Mouse (Mus musculus) kidney, adult 2 months (tissue): Measurements from ENCODE around the gene Tenm4. TPM values are rescaled to one million over a fixed set of nuclear protein-coding genes. Genes with fewer than 3 reads are reported as not detected.

Source experiments
- DNase-seq: peaks from one replicate; pipeline ENCODE4 v3.0.0; 2021
- H3K27ac ChIP-seq: fragments of 200-500 bp; 2 replicates; pipeline ENCODE4 v1.5.1; 2012; ENCODE audit warnings: low read depth, low read length, control low read depth, inconsistent platforms; ENCODE audit not compliant: insufficient read depth
- H3K27me3 ChIP-seq: fragments of 200-500 bp; replicated peaks from 2 replicates; pipeline ENCODE4 v1.6.1; 2012; ENCODE audit warnings: mild to moderate bottlenecking, moderate library complexity, low read length, inconsistent platforms; ENCODE audit not compliant: control insufficient read depth, insufficient read depth
- H3K36me3 ChIP-seq: fragments of 200-500 bp; 2 replicates; pipeline ENCODE4 v1.6.1; 2012; ENCODE audit warnings: mild to moderate bottlenecking, moderate library complexity, low read length, inconsistent platforms; ENCODE audit not compliant: control insufficient read depth, insufficient read depth
- H3K4me1 ChIP-seq: fragments of 200-500 bp; 2 replicates; pipeline ENCODE4 v1.6.1; 2011; ENCODE audit warnings: low read length; ENCODE audit not compliant: control insufficient read depth, insufficient read depth
- H3K4me3 ChIP-seq: fragments of 200-500 bp; 2 replicates; pipeline ENCODE4 v1.5.1; 2011; ENCODE audit warnings: mild to moderate bottlenecking, low read depth, low read length, control low read depth; ENCODE audit not compliant: insufficient read depth
- CTCF ChIP-seq: fragments of 200-500 bp; conservative IDR thresholded peaks from 2 replicates; pipeline ENCODE4 v1.5.1; 2011; ENCODE audit warnings: low read depth, mild to moderate bottlenecking, control low read depth, low read length, moderate library complexity, mixed read lengths; ENCODE audit not compliant: insufficient read depth, insufficient read length
- POLR2A ChIP-seq: fragments of 200-500 bp; IDR thresholded peaks from one replicate; pipeline ENCODE4 v1.6.1; 2011; ENCODE audit warnings: low read depth, low read length, control low read depth
- WGBS: fragments of 180-500 bp; shearing (Covaris S2); methylation state at CpG from one replicate; pipeline ENCODE4 v1.1.7; 2018; 5-methylcytosine and 5-hydroxymethylcytosine counted together
- polyA plus RNA-seq: library from polyadenylated mRNA; depleted of rRNA; stranded (reverse); fragments of >200 nt; gene quantifications from 2 replicates; pipeline ENCODE4 v1.2.3, GENCODE M21; 2012

Gene Tenm4
- polyA plus RNA-seq, 1 experiment: 3.3 TPM

- 63% methylated on average over 3 of the region's 3 CpGs for WGBS
- Histone ChIP-seq H3K36me3 (no peaks in the 10 kb centered on the region), H3K4me1 (no peaks in the 10 kb centered on the region), H3K4me3 (no peak overlapping the region), H3K27ac (no peak overlapping the region), H3K27me3 (no peaks in the 10 kb centered on the region)
- DNase-seq: no peak
- TF ChIP-seq POLR2A: no peak
- no peak for TF ChIP-seq CTCF
These were observed 130.8 kb downstream of the Tenm4 start for GRCm38 (mm10) chr7:96301813-96302212.

DNA sequence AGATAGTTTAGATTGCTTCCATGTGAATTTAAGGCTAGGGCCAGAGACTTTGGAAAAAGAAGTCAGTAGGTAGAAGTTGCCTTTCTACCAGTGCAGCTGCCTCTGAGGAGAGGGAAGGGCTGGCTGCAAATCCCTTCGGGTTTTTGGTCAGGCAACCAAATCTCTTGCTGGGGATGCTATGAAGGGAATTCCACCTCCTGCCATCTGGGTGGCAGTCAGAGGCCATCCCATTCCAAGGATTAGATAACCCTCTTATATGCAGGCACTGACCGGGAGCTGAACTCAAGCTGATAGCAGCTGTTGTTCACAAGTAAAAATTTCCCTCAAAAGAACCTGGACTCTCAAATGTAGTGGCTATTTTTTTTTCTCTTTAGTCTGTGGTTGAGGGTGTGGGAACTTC, 132.9 kb downstream of the Tenm4 start:
- H3K4me3 ChIP-seq: no peak overlapping the region
- H3K27me3 ChIP-seq: no peaks in the 10 kb centered on the region
- H3K4me1 ChIP-seq: no peaks in the 10 kb centered on the region
- H3K36me3 ChIP-seq: no peaks in the 10 kb centered on the region
- DNase-seq: no peak
- WGBS: 63% methylated on average over 2 of the region's 2 CpGs
- H3K27ac ChIP-seq: no peak overlapping the region
- TF ChIP-seq CTCF (no peak), POLR2A (no peak)

DNA sequence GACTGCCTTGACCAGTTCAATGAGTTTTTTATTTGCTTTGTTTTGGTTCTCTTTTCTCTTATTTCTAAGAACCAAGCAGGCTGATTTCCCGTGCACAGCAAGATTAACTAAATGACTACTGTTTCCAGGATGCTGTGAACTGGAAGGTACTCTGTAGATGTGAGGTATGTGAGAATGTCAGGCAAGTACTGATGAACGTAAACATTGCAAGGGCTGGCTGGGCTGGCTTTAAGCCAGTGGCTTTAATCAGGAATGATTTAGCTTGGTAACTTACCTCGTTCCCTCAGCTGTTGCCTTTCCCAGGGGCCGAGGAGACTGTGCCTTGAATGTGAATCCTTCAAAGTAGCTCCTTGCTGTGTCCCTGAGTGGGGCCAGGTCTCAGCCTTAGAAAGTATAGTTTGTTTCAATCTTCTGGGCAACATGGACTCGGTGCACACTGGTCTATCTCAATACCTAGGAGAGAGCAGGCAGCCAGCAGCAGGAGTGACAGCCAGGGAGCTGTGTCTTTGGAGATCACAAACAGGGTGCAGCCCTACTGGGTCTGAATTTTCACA, 134.4 kb downstream of the Tenm4 start:
- no peak for DNase-seq
- TF ChIP-seq POLR2A (no peak), CTCF (no peak)
- no peaks in the 10 kb centered on the region for H3K36me3 ChIP-seq
- H3K4me3 ChIP-seq: no peak overlapping the region
- H3K4me1 ChIP-seq: no peaks in the 10 kb centered on the region
- WGBS: 61% methylated on average over 5 of the region's 5 CpGs
- H3K27me3 ChIP-seq: no peaks in the 10 kb centered on the region
- H3K27ac ChIP-seq: no peak overlapping the region

DNA sequence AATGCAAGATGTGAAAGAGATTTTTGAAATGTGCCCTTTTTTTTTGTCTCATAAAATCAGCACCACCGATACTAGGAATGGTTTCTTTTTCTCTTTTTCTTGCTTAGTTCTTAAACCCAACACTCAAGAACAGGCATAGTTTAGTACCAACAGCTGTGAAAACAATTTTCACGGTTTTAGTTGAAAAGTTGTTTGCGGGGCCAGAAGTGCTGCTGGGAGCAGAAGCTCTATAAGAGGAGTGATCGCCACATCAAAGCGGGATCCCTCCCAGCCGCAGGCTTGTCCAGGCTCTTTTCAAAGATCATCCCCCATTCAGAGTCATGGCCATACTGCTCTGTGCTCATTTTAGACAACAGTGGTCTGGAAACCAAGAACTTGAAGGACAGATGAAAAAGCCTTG, 137.1 kb downstream of the Tenm4 start:
- H3K4me3 ChIP-seq: no peak overlapping the region
- no peak overlapping the region for H3K27ac ChIP-seq
- TF ChIP-seq POLR2A (no peak), CTCF (no peak)
- 52% methylated on average over 6 of the region's 6 CpGs for WGBS
- no peaks in the 10 kb centered on the region for H3K36me3 ChIP-seq
- H3K27me3 ChIP-seq: no peaks in the 10 kb centered on the region
- no peaks in the 10 kb centered on the region for H3K4me1 ChIP-seq
- no peak for DNase-seq

DNA sequence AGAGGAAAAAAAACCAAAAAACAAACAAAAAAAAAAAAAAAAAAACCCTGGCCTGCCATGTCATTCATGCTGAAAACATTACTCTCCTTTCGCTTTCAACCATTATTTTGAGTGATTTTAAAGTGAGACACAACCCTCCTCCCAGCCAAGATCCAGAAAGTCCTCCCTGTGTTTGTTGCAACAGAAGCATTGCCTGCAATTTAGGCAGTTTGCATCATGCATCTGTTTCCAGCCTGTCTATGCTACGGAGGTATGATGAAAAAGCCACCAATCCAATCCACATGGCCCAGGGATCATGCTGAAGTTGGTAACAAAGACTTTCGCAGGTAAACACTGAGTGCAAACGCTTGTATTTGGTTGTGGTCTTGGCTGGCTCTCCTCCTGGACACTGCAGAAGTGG, 158.3 kb downstream of the Tenm4 start:
- DNase-seq: no peak
- 82% methylated on average over 4 of the region's 4 CpGs for WGBS
- H3K4me1 ChIP-seq: no peaks in the 10 kb centered on the region
- H3K4me3 ChIP-seq: no peak overlapping the region
- TF ChIP-seq POLR2A (no peak), CTCF (no peak)
- H3K27ac ChIP-seq: no peak overlapping the region
- H3K36me3 ChIP-seq: no peaks in the 10 kb centered on the region
- no peaks in the 10 kb centered on the region for H3K27me3 ChIP-seq

DNA sequence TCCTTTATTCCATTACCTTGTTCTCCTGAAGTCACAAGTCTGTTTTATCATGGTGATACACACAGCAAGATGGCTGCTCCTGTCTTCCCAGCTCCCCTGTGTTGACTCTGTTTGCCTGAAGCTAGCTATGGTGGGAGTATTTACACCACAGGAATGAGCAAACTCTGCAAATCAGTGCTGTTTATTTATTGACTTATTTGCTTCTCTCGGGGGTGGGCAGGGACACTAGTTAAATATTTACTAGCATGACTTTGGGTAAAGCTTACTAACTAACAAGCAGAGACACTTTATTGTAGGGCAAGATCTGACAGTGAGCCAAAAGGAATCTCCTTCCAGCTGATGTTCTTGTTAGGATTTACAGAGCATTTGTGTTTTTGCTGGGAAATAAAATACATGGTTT, 160.1 kb downstream of the Tenm4 start:
- no peaks in the 10 kb centered on the region for H3K4me1 ChIP-seq
- peak; percentile 91 for DNase-seq
- TF ChIP-seq CTCF: no peak
- TF ChIP-seq POLR2A: no peak
- no peak overlapping the region; the same call in 1 of the 2 replicates for H3K4me3 ChIP-seq
- H3K27me3 ChIP-seq: no peaks in the 10 kb centered on the region
- H3K36me3 ChIP-seq: no peaks in the 10 kb centered on the region
- 26% methylated on average over 1 of the region's 1 CpGs for WGBS
- H3K27ac ChIP-seq: peak overlapping the region; percentile 96

DNA sequence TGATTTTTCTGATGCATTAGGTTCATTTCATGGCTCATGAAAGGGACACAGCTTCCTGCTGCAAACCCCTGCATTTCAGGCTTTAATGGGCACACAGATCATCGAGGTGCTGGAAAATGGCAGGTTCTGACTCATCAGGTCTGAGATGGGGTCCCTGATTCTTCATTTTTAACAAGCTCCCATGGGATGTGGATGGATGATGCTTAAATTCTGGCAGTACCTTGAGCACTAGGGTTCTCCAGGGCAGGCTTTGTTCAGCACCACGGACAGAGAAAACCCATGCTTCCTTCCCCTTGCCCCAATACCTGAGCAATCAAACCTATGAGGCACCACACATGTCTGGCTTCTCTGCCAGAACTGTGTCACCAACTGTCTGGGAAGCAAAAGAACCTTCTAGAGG, 163.3 kb downstream of the Tenm4 start:
- no peak for TF ChIP-seq CTCF
- TF ChIP-seq POLR2A: no peak
- Histone ChIP-seq H3K27me3 (no peaks in the 10 kb centered on the region), H3K27ac (no peak overlapping the region), H3K4me3 (no peak overlapping the region), H3K4me1 (no peaks in the 10 kb centered on the region), H3K36me3 (no peaks in the 10 kb centered on the region)
- WGBS: 27% methylated on average over 2 of the region's 2 CpGs
- DNase-seq: peak; percentile 12
